Mouse (Mus musculus) heart, postnatal 25 days (tissue): ENCODE data around the gene St5. TPM values are rescaled to one million over a fixed set of nuclear protein-coding genes. Genes with fewer than 3 reads are reported as not detected.

Experiments
- DNase-seq: peaks from one replicate; pipeline ENCODE4 v3.0.0; 2022; ENCODE audit warnings: low spot score
- intact Hi-C: fragments of 180-260 bp; cut with DNase I; formaldehyde crosslinking; loops from one replicate; pipeline ENCODE4 v1.15.1; 2025
- total RNA-seq, 2 experiments: library from RNA; stranded (reverse); gene quantifications; 2 replicates each; pipeline ENCODE4 v1.2.3; 2021

Gene St5
- 10 to 100 TPM; 28.0 to 30.2 TPM for total RNA-seq

GRCm38 (mm10) chr7:109703190-109704015 lies at the start of gene St5, which contains the start of gene Akip1:
St5 (minus strand) TSS chr7:109703605.
Akip1 (plus strand) TSS chr7:109703690.
- intact Hi-C loops: no loop called here
- peak; percentile 88 for DNase-seq

DNA sequence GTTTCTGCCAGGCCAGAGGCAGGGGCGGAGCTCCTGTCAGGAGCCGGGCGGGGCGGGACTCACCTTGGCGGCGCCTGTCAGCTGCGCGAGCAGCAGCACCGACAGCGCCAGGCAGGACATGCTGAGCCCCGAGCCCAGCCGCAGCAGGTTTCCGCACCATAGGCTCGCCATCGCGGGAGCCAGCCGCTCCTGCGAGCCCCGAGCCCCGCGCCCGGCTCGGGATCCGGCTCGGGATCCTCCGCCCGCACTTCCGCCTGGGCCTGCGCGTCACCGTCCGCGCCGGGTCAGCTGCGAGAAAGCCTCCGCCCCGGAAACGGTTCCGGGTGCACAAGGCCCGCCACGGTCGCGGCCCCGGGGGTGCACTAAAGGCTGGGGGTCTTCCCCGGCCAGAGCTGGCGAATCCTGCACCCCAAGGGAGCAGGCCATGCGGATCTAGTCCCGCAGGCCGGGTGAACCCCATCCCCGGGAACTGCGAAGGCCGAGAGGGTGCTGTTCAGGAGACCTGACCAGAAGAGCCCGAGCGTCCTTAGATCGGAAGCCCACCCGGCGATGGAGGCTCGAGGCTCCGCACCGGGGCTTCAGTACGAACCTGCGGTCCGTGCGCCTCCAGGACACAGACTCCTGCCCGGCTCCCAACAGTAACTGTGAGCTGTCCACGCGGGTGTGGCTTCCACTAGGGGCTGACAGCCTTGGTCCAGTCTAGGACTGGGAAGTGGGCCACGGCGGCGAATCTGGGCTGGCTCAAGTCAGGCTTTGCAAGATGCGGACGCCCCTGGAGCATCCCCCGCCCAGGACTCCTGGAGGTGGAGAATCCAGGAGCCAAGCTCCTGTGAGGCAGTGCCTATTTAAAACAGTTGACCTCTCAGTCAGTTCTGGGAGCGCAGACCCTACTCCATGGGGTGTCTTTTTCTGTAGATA lies 48.9 kb upstream of the St5 start, which contains the start of gene Tmem9b:
Gene Tmem9b (minus strand): TSS at position 868 of the 918 bp plus-strand sequence.
- intact Hi-C loops: no loop called here
- DNase-seq: peak; percentile 75

DNA sequence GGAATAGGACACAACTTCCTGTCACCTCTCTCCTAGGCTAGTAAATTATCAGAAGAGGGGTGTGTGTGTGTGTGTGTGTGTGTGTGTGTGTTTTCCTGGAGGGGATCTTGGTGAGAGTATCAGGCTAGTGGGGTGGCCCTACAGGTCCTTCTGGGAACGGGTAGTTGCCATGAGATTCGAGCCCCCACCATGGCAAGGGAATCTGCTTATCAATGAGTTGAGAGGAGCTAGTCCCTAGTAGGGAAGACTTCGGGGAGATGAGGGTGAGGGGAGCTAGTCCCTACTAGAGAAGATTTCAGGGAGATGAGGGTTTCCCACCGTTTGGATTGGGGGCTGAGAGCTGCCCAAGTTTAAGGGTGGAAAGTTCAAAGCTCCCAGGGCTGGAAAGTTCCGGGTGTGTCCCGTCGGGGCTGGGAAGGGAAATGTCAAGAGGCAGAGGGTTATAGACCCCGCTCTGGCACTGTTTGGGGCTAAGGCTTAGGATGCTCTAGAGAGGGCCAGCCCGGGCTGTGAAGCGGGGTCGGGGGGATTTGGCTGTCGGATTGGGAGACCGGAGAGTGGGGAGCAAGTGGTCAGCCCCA lies 48.1 kb upstream of the St5 start:
- DNase-seq: no peak
- intact Hi-C loops: no loop called here

GRCm38 (mm10) chr7:109747747-109748146 lies 44.3 kb upstream of the St5 start:
- no peak for DNase-seq

DNA sequence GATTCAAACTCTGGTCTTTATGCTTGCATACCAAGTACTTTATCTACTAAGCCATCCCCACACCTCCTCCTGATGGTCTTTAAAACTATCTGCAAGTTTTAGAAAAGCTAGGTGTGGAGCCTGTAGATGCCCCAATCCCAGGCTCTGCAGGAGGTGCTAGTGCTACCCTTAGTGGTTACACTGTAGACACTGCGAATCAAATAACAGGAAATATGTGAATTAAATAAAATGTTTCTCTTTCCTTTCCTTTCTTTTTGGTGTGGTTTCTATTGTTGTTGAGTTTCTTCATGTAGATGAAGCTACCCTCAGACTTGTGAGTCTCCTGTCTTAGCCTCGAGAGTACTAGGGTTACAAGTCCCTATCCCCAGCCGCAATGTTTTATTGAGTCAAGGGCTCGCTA lies 38.3 kb upstream of the St5 start:
- intact Hi-C loops: no loop called here
- DNase-seq: no peak

More at GRCm38 (mm10) chr7:109747747-109748146, 44.3 kb upstream of the St5 start:
- intact Hi-C loops: no loop called here

DNA sequence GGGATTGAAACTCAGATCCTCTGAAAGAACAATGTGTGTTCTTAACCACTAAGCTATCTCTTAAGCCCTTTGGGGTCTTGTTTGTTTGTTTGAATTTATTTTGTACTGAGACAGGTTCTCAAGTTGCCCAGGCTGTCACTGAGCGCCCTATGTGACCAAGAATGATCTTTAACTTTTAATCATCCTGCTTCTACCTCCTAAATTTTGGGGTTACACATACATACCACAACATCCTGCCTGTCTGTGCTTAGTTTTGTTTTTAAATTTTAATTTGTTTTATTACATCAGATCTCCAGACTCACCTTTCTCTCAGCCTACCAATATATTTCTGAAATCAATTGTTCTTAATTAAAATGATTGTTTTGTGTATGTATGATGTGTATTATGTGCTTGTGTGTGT lies 37.7 kb upstream of the St5 start:
- intact Hi-C loops: no loop called here
- no peak for DNase-seq

DNA sequence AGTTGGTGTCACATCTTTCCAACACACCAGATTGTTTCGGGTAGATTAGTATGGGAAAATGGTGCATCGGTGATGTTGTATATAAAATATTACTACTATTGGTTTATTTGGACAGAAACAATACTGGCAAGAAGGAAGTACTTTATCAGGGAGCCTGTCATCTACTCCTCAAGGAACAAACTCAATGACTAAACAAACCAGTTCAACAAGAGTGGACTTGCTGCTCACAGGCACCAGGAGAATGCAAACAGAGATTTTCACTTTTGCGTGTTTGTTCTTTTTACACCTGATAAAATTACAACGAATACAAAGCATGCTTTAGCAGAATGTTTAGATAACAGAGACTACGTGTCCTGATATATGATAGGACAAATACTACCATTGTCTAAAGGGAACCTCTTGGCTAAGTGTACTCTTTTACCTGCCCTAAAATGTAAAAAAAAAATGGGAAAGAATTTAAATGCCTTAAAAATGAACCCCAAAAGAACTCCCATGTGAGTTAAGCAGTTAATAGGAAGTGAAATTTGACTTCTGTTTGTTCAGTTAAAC lies 36.5 kb upstream of the St5 start:
- intact Hi-C loops: no loop called here
- no peak for DNase-seq

- intact Hi-C loops: no loop called here
These were observed 31.4 kb upstream of the St5 start for GRCm38 (mm10) chr7:109734806-109735205.

GRCm38 (mm10) chr7:109731626-109732025 lies 28.2 kb upstream of the St5 start, which contains the start of gene Ascl3:
Ascl3 (minus strand) TSS chr7:109731726.
- DNase-seq: no peak
- intact Hi-C loops: no loop called here

More at GRCm38 (mm10) chr7:109734806-109735205, 31.4 kb upstream of the St5 start:
- no peak for DNase-seq

DNA sequence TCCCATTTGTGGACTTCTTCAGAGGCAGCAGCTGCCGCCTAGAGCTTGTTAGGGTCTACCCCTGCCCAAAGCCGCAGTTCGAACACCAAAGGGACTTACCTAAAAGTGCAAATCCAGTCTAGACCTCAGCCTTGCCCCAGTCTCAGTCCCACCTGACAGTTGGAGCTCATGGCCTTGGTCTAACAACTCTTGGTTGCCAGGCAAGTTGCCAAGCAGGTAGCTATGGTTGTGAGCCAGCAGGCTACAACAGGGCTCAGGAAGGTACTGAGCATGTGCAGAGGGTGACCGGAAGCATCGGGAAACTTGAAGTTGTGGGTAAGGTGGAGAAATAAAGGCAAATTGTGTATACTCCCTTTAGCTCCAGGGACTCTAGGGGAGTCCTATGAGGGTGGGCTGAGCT lies 20.3 kb upstream of the St5 start, which contains the start of gene BC051019:
Gene BC051019 (minus strand): TSS at position 154 of the 400 bp plus-strand sequence.
- intact Hi-C loops: no loop called here

GRCm38 (mm10) chr7:109723114-109723513 lies 19.7 kb upstream of the St5 start:
- intact Hi-C loops: no loop called here
- no peak for DNase-seq

More for the DNA sequence above, 20.3 kb upstream of the St5 start, which contains the start of gene BC051019:
- no peak for DNase-seq

DNA sequence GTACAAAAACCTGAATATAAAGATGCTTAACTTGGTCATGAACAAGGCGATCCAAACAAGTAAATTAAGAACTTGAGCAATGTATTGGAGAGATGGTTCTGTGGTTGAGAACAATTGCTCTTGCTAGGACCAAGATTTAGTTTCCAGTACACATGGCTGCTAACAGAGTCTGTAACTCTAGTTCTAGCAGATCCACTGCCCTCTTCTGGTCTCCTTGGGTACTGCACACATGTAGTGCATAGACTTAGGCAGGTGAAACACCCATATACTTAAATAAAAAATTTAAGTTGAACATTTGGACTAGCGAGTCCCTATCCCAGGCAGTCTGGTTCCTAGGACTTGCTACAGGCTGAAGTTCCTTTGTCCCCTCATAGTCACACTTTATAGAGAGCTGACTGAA lies 19.2 kb upstream of the St5 start:
- no peak for DNase-seq
- intact Hi-C loops: no loop called here

DNA sequence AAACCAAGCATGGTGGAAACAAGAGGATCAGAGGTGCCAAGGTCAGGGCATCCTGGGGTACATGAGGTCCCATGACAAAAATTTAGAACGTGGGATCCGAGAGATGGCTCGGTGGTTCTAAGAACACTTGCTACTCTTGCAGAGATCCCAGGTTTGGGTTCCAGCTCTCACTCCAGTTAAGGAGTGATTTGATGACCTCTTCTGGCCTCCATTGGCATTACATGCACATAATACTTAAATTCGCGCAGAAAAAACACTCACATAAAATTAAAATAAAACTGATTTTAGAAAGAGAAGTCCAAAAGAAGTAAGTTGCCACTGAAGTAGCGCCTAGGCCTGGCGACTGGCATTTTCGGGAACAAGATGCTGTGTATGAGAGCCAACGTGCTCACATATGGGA lies 15.9 kb upstream of the St5 start:
- intact Hi-C loops: no loop called here
- no peak for DNase-seq

DNA sequence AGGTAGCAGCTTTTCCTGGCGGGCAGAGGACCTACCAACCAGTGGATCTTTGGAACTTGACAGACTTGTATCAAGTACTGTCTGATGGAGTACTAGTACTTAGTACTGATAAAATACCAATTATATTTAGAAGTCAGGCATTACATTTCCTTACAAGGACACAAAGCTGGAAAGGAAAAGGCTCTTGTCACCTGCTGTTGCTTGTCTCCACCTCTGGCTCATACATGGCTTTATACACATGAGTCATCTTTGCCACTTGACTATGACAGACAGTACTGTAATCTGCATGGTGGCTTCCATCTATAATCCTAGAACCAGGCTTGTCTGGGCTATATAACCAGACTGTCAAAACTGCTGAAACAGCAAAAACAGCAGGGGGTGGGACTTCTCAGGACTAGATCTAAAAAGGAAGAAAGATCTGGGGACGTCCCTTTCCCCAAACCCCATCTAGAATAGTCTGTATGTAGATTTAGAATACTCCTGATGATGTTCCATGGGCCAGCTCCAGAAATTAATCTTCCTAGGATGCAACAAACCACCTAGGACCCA lies 10.1 kb upstream of the St5 start:
- no peak for DNase-seq
- intact Hi-C loops: no loop called here

DNA sequence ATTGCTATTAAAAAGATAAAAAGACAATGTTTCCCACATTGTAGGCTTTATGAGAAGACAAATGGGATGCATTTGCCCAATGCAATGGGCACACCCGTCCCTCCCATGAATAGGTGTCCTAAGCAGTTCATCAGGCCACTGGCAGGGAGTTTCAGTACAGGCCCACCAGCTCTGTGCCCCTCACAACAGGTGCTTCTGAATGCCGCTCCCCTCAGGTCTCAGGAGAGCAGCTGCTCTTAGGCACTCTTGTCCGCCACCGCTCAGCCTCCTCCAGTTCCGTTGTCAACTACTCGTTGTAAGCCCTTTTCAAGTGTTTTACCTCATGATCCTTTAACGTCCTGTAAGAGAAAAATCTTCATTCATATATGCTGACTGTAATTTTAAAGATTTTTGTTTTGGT lies 8.8 kb upstream of the St5 start:
- intact Hi-C loops: no loop called here
- DNase-seq: no peak

DNA sequence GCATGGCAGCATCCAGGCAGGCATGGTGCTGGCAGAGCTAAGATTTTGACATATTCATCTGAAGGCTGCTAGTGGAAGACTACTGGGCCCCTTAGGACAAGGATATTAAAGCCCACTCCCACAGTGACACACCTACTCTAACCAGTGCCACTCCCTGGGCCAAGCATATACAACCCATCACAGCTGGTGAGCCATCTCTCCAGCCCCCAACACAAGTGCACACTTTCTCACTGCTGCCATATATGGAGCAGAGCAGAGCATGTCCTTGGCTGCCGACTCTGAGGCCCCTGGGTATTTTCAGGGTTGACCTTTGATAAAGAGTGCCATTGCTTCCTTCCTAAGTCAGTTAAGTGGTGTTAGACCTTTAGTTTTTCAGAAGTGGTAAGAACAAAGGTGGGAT lies 6.7 kb upstream of the St5 start:
- intact Hi-C loops: no loop called here
- no peak for DNase-seq

DNA sequence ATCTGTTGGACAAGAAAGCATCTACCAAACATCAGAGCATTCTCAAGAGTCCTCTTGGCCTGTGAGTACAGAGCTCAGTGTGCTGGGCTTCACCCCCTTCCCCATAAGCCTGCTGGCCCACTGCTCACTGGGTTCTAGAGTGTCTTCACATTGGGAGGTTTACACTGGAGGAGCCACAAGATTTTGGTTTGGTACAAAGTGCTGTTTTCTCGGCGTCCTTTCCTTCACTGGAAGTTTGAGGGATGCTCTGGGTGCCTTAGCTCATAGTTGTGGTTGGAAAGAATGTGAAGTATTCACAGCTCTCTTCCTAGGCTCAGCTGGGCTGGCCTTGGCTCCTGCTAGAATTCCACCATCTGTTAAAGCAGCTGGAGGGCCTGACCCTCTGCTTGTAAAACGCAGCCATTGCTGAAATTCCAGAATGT lies 5.6 kb upstream of the St5 start:
- intact Hi-C loops: loop anchor here (5.0 kb wide), 3 partner anchors 182 to 373 kb away; no protein-coding TSS in a partner anchor

GRCm38 (mm10) chr7:109707023-109707785 lies 3.8 kb upstream of the St5 start:
- intact Hi-C loops: loop anchor here (5.0 kb wide), 3 partner anchors 180 to 375 kb away; no protein-coding TSS in a partner anchor

More for the DNA sequence above, 5.6 kb upstream of the St5 start:
- peak; percentile 49 for DNase-seq

DNA sequence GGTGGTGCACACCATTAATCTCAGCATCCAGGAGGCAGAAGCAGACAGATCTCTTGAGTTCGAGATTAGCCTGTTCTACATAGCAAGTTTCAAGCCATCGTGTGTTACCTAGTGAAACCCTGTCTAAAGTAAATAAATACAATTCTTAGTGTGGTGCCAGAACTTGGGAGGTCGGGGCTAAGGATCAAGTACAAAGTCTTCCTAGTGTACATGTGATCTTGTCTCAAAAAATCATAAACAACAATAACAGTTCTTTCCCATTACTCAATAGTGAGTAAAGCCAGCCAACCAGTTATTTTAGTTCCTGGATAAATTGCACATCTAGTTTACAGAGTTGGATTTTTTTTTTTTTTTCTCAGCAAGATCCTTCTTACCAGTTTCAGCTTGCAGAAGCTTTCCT lies 1.1 kb upstream of the St5 start:
- intact Hi-C loops: no loop called here
- DNase-seq: no peak

More at GRCm38 (mm10) chr7:109707023-109707785, 3.8 kb upstream of the St5 start:
- DNase-seq: no peak
